ENCODE assay signal across 8 mouse cellular contexts in the genomic region with DNA sequence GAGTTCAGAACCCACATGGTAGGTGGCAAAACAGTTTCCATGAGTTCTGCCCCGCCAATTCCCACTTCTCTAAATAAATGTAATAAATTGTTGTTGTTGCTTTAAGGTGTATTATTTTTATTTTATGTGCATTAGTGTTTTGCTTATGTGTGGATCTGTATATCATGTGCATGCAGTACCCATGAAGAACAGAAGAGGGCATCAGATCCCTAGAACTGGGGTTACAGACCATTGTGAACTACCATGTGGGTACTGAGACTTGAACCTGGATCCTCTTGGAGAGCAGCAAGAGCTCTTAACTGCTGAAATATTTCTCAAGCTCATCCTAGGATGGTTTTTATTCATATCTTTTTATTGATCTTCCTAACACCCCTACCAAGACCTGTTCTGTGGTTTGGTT. TPM values are rescaled to one million over a fixed set of nuclear protein-coding genes. Genes with fewer than 3 reads are reported as not detected.
A peak's percentile ranks its signal among the peaks of the same experiment; 100 is the strongest.
DNase-seq lines count a peak whose midpoint lies in the region; ATAC-seq and TF ChIP-seq lines count a peak whose summit lies in the region.

No protein-coding gene starts in this region.

- peak; percentile 44 for DNase-seq in layer of hippocampus, adult 11-12 months (ENCODE audit: low spot score)
- DNase-seq in layer of hippocampus, adult 9-11 months = no peak
- DNase-seq in CH12.LX (ENCODE audit: extremely low read depth) = peak; percentile 81
- DNase-seq in R1 (ENCODE audit: low read depth, low spot score) = peak; percentile 71
- peak; percentile 54 for DNase-seq in mesoderm, embryonic 11.5 days (ENCODE audit: low read depth, low spot score)

- H3K27ac ChIP-seq in CH12.LX (ENCODE audit: insufficient read depth, low read depth) = no peak overlapping the region

- no peak for TF ChIP-seq POLR2A in CH12.LX (IDR thresholded peaks at IDR 0.05; ENCODE audit: low read depth, low read length)

- no peaks in the 10 kb centered on the region for H3K27me3 ChIP-seq in CH12.LX (replicated peaks)

- ATAC-seq in granulocyte monocyte progenitor cell, adult 5-6 weeks (replicated peaks; ENCODE audit: poor library complexity, severe bottlenecking) = peak; percentile 36; the same call in 1 of the 2 replicates
- no peak for ATAC-seq in erythroid progenitor cell, adult 5-6 weeks (replicated peaks; ENCODE audit: low FRiP score, poor library complexity, severe bottlenecking)
- no peak for ATAC-seq in erythroblast, adult 5-6 weeks (replicated peaks; ENCODE audit: low FRiP score, poor library complexity, severe bottlenecking)

- in situ Hi-C loops in CH12.LX (cut with MboI; ENCODE audit: low pct_ligation_motif_present, low pct_unique_long_range_greater_than_20kb, low sequenced_read_pairs) = no loop called here

- peaks cover 0 to 28% of the 10 kb centered on the region in 2 experiments for H3K36me3 ChIP-seq in CH12.LX (replicated peaks in 1 of 2; ENCODE audit: control insufficient read depth in 1 of 2, insufficient read depth in 1 of 2, low read length in 1 of 2)

- no peak overlapping the region for H3K9ac ChIP-seq in CH12.LX (ENCODE audit: insufficient read depth, low read depth)

- no peak for TF ChIP-seq EP300 in CH12.LX (IDR thresholded peaks at IDR 0.05; ENCODE audit: low read length)

- H3K4me2 ChIP-seq in CH12.LX (ENCODE audit: insufficient read depth, low read depth, poor library complexity, severe bottlenecking) = no peak overlapping the region

- H3K4me1 ChIP-seq in CH12.LX (ENCODE audit: control insufficient read depth in 1 of 2, insufficient read depth in 2 of 2) = peaks cover 5 to 46% of the 10 kb centered on the region in 2 experiments

- no peak overlapping the region for H3K4me3 ChIP-seq in CH12.LX (replicated peaks in 1 of 3; ENCODE audit: low read depth in 2 of 3, low read length in 2 of 3, poor library complexity in 1 of 3)

- no peaks in the 10 kb centered on the region for H3K9me3 ChIP-seq in CH12.LX (replicated peaks; ENCODE audit: low read length)

- H3K79me2 ChIP-seq in CH12.LX (replicated peaks; ENCODE audit: control insufficient read depth, extremely low read depth, insufficient read depth, poor library complexity, severe bottlenecking) = peaks cover 32% of the 10 kb centered on the region

- TF ChIP-seq CTCF in CH12.LX (conservative IDR thresholded peaks at IDR 0.05 in 1 of 2, IDR thresholded peaks at IDR 0.05 in 1 of 2; ENCODE audit: low read depth in 2 of 2, low read length in 2 of 2) = peak; percentile 86 to 91; a peak in 3 of 4 replicates

- dilution Hi-C loops in CH12.LX (cut with MboI; ENCODE audit: extremely low pct_ligation_motif_present, extremely low pct_unique_long_range_greater_than_20kb, low sequenced_read_pairs) = no loop called here

- peak; percentile 85 for TF ChIP-seq RAD21 in CH12.LX (IDR thresholded peaks at IDR 0.05; ENCODE audit: low read depth, low read length)

TF ChIP-seq in CH12.LX, 34 proteins besides CTCF, POLR2A, EP300 and RAD21:
- TF ChIP-seq MAX (IDR thresholded peaks at IDR 0.05; ENCODE audit: low read length) (peak; percentile 15; the same call in 1 of the 2 replicates), TBP (conservative IDR thresholded peaks at IDR 0.05; ENCODE audit: low read depth, low read length) (no peak), MYC (IDR thresholded peaks at IDR 0.05; ENCODE audit: low read depth, low read length) (peak; percentile 88), RCOR1 (conservative IDR thresholded peaks at IDR 0.05; ENCODE audit: low read depth, low read length) (no peak), MAZ (IDR thresholded peaks at IDR 0.05; ENCODE audit: low read depth, low read length) (no peak), ZC3H11A (IDR thresholded peaks at IDR 0.05; ENCODE audit: low read depth, low read length) (peak; percentile 28; the same call in 1 of the 2 replicates), SMC3 (IDR thresholded peaks at IDR 0.05; ENCODE audit: low read depth, low read length) (peak; percentile 90), IRF4 (IDR thresholded peaks at IDR 0.05; ENCODE audit: low read depth, low read length) (no peak), POLR2AphosphoS2 (IDR thresholded peaks at IDR 0.05; ENCODE audit: low read depth, low read length) (no peak), PAX5 (IDR thresholded peaks at IDR 0.05; ENCODE audit: low read length) (no peak)

RNA-seq across cellular contexts. Expression of a gene that starts 2.9 kb away (rescaled TPM):
- total RNA-seq in CH12.LX (2012; rRNA removed) = 21.6 and 23.7 TPM in 2 replicates
- 37.4 and 38.2 TPM in 2 replicates for total RNA-seq in CH12.LX (2014; rRNA removed)
- polyA plus RNA-seq in CH12.LX (2012; ENCODE audit: insufficient read length, low read depth) = 47.0 and 47.2 TPM in 2 replicates
- total RNA-seq in granulocyte monocyte progenitor cell, adult 5-6 weeks (2014; fragmentation: Nextera tagmentation) = 18.4 and 21.0 TPM in 2 replicates
- total RNA-seq in granulocyte monocyte progenitor cell, adult 5-6 weeks (2017) = 14.8 and 20.3 TPM in 2 replicates
- total RNA-seq in erythroid progenitor cell, adult 5-6 weeks (2015; ENCODE audit: low replicate concordance) = 22.6 and 25.9 TPM in 2 replicates
- 19.0 and 20.7 TPM in 2 replicates for total RNA-seq in erythroid progenitor cell, adult 5-6 weeks (2017; ENCODE audit: low replicate concordance)
- total RNA-seq in erythroblast, adult 5-6 weeks (2015; ENCODE audit: low replicate concordance) = 18.1 and 28.8 TPM in 2 replicates
- total RNA-seq in erythroblast, adult 5-6 weeks (2017; ENCODE audit: low replicate concordance) = 27.6 and 29.0 TPM in 2 replicates

RNA-seq across cellular contexts. Expression of a gene that starts 3.3 kb away (rescaled TPM):
- 79.4 and 88.4 TPM in 2 replicates for total RNA-seq in CH12.LX (2012; rRNA removed)
- 33.2 and 40.5 TPM in 2 replicates for total RNA-seq in CH12.LX (2014; rRNA removed)
- 97.2 and 149 TPM in 2 replicates for polyA plus RNA-seq in CH12.LX (2012; ENCODE audit: insufficient read length, low read depth)
- 52.5 and 78.2 TPM in 2 replicates for total RNA-seq in granulocyte monocyte progenitor cell, adult 5-6 weeks (2014; fragmentation: Nextera tagmentation)
- total RNA-seq in granulocyte monocyte progenitor cell, adult 5-6 weeks (2017) = 28.3 and 29.5 TPM in 2 replicates
- total RNA-seq in erythroid progenitor cell, adult 5-6 weeks (2015; ENCODE audit: low replicate concordance) = 15.9 and 72.1 TPM in 2 replicates
- total RNA-seq in erythroid progenitor cell, adult 5-6 weeks (2017; ENCODE audit: low replicate concordance) = 17.1 and 35.3 TPM in 2 replicates
- total RNA-seq in erythroblast, adult 5-6 weeks (2015; ENCODE audit: low replicate concordance) = 9.8 and 30.9 TPM in 2 replicates
- total RNA-seq in erythroblast, adult 5-6 weeks (2017; ENCODE audit: low replicate concordance) = 9.6 and 17.4 TPM in 2 replicates

RNA-seq across cellular contexts. Expression of a gene that starts 48.9 kb away (rescaled TPM):
- total RNA-seq in CH12.LX (2012; rRNA removed) = 21.6 and 23.5 TPM in 2 replicates
- 14.5 and 16.9 TPM in 2 replicates for total RNA-seq in CH12.LX (2014; rRNA removed)
- 27.3 and 35.6 TPM in 2 replicates for polyA plus RNA-seq in CH12.LX (2012; ENCODE audit: insufficient read length, low read depth)
- total RNA-seq in granulocyte monocyte progenitor cell, adult 5-6 weeks (2014; fragmentation: Nextera tagmentation) = 26.0 and 30.1 TPM in 2 replicates
- total RNA-seq in granulocyte monocyte progenitor cell, adult 5-6 weeks (2017) = 19.4 and 20.9 TPM in 2 replicates
- total RNA-seq in erythroid progenitor cell, adult 5-6 weeks (2015; ENCODE audit: low replicate concordance) = 21.3 and 25.2 TPM in 2 replicates
- total RNA-seq in erythroid progenitor cell, adult 5-6 weeks (2017; ENCODE audit: low replicate concordance) = 20.0 and 24.4 TPM in 2 replicates
- 7.7 and 16.3 TPM in 2 replicates for total RNA-seq in erythroblast, adult 5-6 weeks (2015; ENCODE audit: low replicate concordance)
- total RNA-seq in erythroblast, adult 5-6 weeks (2017; ENCODE audit: low replicate concordance) = 8.1 and 16.1 TPM in 2 replicates
